Mouse (Mus musculus): ENCODE results near the gene Plscr3.

DNA sequence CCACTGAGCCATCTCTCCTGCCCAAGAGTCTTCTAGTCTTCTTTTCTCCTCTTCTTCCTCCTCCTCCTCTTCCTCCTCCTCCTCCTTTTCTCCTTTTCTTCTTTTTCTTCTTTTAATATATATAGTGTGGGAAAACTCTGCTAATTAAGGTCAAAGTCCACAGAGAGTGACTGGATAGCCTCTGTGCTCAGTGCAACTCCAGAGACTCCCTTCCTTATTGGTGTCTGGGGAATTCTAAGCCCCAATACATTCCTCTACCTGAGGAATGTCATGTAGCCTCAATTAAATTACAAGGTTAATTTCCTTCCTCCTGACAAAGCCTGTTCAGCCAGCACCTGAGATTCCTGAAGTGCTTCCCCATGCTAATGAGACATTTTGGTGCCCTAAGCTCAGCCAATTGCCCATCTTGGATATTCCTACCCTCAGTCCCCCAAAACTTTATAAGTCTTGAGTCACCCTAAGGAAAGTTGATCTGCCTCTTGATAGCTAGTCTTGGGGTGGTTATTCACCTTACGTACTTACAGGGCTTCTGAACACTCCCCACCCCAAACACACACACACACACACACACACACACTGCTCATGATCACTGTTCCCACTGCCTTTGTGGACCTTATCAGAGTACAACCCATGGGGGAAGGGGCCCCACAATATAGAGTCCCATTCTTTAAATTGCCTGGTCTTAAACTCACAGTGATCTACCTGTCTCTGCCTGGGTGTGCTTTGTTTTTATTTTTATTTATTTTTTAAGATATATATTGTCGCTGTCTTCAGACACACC, 24.3 kb downstream of the Plscr3 start:
- TF ChIP-seq USF1 (IDR thresholded peaks at IDR 0.05; ENCODE audit: low read depth) (no peak), CTCF (IDR thresholded peaks at IDR 0.05; ENCODE audit: control insufficient read depth, insufficient read depth, insufficient read length) (no peak), CEBPB (IDR thresholded peaks at IDR 0.05; ENCODE audit: low read depth) (no peak), MAX (IDR thresholded peaks at IDR 0.05) (no peak), MYOG (IDR thresholded peaks at IDR 0.05; ENCODE audit: control insufficient read depth, extremely low read depth, insufficient read length) (no peak), FOSL1 (IDR thresholded peaks at IDR 0.05; ENCODE audit: insufficient read depth, low read length, poor library complexity, severe bottlenecking) (no peak), MYOD1 (IDR thresholded peaks at IDR 0.05; ENCODE audit: control insufficient read depth, insufficient read length, low read depth) (no peak)
